Mouse (Mus musculus): ENCODE results near the gene Morn1. TPM values are rescaled to one million over a fixed set of nuclear protein-coding genes. Genes with fewer than 3 reads are reported as not detected.
A peak's percentile ranks its signal among the peaks of the same experiment; 100 is the strongest.

Morn1 gene
- polyA plus RNA-seq, 1 experiment from 2014 or later = 6.3 TPM

GRCm38 (mm10) chr4:155143871-155144502 is 57.6 kb downstream of the Morn1 start:
- ATAC-seq (ENCODE audit: low read depth) = peak; percentile 84
- Histone ChIP-seq H3K4me1 (ENCODE audit: control insufficient read depth, insufficient read depth, low read length) (peaks cover 13% of the 10 kb centered on the region), H3K4me2 (ENCODE audit: low read depth, low read length) (no peak overlapping the region), H3K27ac (ENCODE audit: low read depth, low read length) (peak overlapping the region; percentile 67), H3K9ac (replicated peaks; ENCODE audit: low read depth, low read length) (peak overlapping the region; percentile 26; the same call in 1 of the 2 replicates), H3K36me3 (ENCODE audit: control insufficient read depth, insufficient read depth, low read length) (no peaks in the 10 kb centered on the region), H3K27me3 (ENCODE audit: control insufficient read depth, insufficient read depth, low read length) (no peaks in the 10 kb centered on the region), H3K4me3 (ENCODE audit: low read depth, low read length) (no peak overlapping the region), H3K9me3 (ENCODE audit: control insufficient read depth, low read length) (no peaks in the 10 kb centered on the region)
- 22% methylated on average over 11 of the region's 12 CpGs for WGBS

- H3K9ac ChIP-seq (replicated peaks; ENCODE audit: low read depth, low read length) = no peak overlapping the region
- ATAC-seq (ENCODE audit: low read depth) = no peak
Measured at GRCm38 (mm10) chr4:155144548-155145180, 58.3 kb downstream of the Morn1 start.

GRCm38 (mm10) chr4:155146107-155146823 is 59.9 kb downstream of the Morn1 start:
- 64% methylated on average over 14 of the region's 14 CpGs for WGBS
- no peak overlapping the region for H3K27ac ChIP-seq (ENCODE audit: low read depth, low read length)
- H3K9ac ChIP-seq (replicated peaks; ENCODE audit: low read depth, low read length) = no peak overlapping the region
- no peak overlapping the region for H3K4me2 ChIP-seq (ENCODE audit: low read depth, low read length)
- peaks cover 23% of the 10 kb centered on the region for H3K4me1 ChIP-seq (ENCODE audit: control insufficient read depth, insufficient read depth, low read length)
- no peak overlapping the region for H3K4me3 ChIP-seq (ENCODE audit: low read depth, low read length)
- ATAC-seq (ENCODE audit: low read depth) = no peak
- no peaks in the 10 kb centered on the region for H3K36me3 ChIP-seq (ENCODE audit: control insufficient read depth, insufficient read depth, low read length)
- H3K27me3 ChIP-seq (ENCODE audit: control insufficient read depth, insufficient read depth, low read length) = no peaks in the 10 kb centered on the region
- no peaks in the 10 kb centered on the region for H3K9me3 ChIP-seq (ENCODE audit: control insufficient read depth, low read length)

More at GRCm38 (mm10) chr4:155144548-155145180, 58.3 kb downstream of the Morn1 start:
- Histone ChIP-seq H3K4me2 (ENCODE audit: low read depth, low read length) (no peak overlapping the region), H3K4me1 (ENCODE audit: control insufficient read depth, insufficient read depth, low read length) (peaks cover 13% of the 10 kb centered on the region), H3K36me3 (ENCODE audit: control insufficient read depth, insufficient read depth, low read length) (no peaks in the 10 kb centered on the region), H3K27me3 (ENCODE audit: control insufficient read depth, insufficient read depth, low read length) (no peaks in the 10 kb centered on the region), H3K27ac (ENCODE audit: low read depth, low read length) (peak overlapping the region; percentile 34; the same call in 1 of the 2 replicates), H3K4me3 (ENCODE audit: low read depth, low read length) (no peak overlapping the region), H3K9me3 (ENCODE audit: control insufficient read depth, low read length) (no peaks in the 10 kb centered on the region)
- WGBS = 42% methylated on average over 4 of the region's 4 CpGs

- no peak for ATAC-seq (ENCODE audit: low read depth)
Measured at GRCm38 (mm10) chr4:155148453-155148852, 62.1 kb downstream of the Morn1 start.

GRCm38 (mm10) chr4:155148910-155149698 is 62.7 kb downstream of the Morn1 start:
- Histone ChIP-seq H3K4me3 (ENCODE audit: low read depth, low read length) (no peak overlapping the region), H3K9ac (replicated peaks; ENCODE audit: low read depth, low read length) (no peak overlapping the region), H3K4me1 (ENCODE audit: control insufficient read depth, insufficient read depth, low read length) (peaks cover 18% of the 10 kb centered on the region), H3K27ac (ENCODE audit: low read depth, low read length) (no peak overlapping the region), H3K27me3 (ENCODE audit: control insufficient read depth, insufficient read depth, low read length) (no peaks in the 10 kb centered on the region), H3K9me3 (ENCODE audit: control insufficient read depth, low read length) (no peaks in the 10 kb centered on the region), H3K4me2 (ENCODE audit: low read depth, low read length) (no peak overlapping the region), H3K36me3 (ENCODE audit: control insufficient read depth, insufficient read depth, low read length) (no peaks in the 10 kb centered on the region)
- no peak for ATAC-seq (ENCODE audit: low read depth)
- WGBS = 79% methylated on average over 8 of the region's 8 CpGs

More at GRCm38 (mm10) chr4:155148453-155148852, 62.1 kb downstream of the Morn1 start:
- H3K36me3 ChIP-seq (ENCODE audit: control insufficient read depth, insufficient read depth, low read length) = no peaks in the 10 kb centered on the region
- H3K4me1 ChIP-seq (ENCODE audit: control insufficient read depth, insufficient read depth, low read length) = peaks cover 23% of the 10 kb centered on the region
- no peak overlapping the region for H3K4me2 ChIP-seq (ENCODE audit: low read depth, low read length)
- H3K27me3 ChIP-seq (ENCODE audit: control insufficient read depth, insufficient read depth, low read length) = no peaks in the 10 kb centered on the region
- no peak overlapping the region for H3K4me3 ChIP-seq (ENCODE audit: low read depth, low read length)
- WGBS = 95% methylated on average over 4 of the region's 4 CpGs
- no peak overlapping the region for H3K9ac ChIP-seq (replicated peaks; ENCODE audit: low read depth, low read length)
- no peak overlapping the region for H3K27ac ChIP-seq (ENCODE audit: low read depth, low read length)
- no peaks in the 10 kb centered on the region for H3K9me3 ChIP-seq (ENCODE audit: control insufficient read depth, low read length)

- peaks cover 10% of the 10 kb centered on the region for H3K4me1 ChIP-seq (ENCODE audit: control insufficient read depth, insufficient read depth, low read length)
- H3K4me3 ChIP-seq (ENCODE audit: low read depth, low read length) = no peak overlapping the region
- peak overlapping the region; percentile 80; the same call in 1 of the 2 replicates for H3K4me2 ChIP-seq (ENCODE audit: low read depth, low read length)
- WGBS = 70% methylated on average over 6 of the region's 6 CpGs
- H3K36me3 ChIP-seq (ENCODE audit: control insufficient read depth, insufficient read depth, low read length) = peaks cover under 1% of the 10 kb centered on the region; the same call in 1 of the 2 replicates
- no peak for ATAC-seq (ENCODE audit: low read depth)
- no peak overlapping the region; the same call in 1 of the 2 replicates for H3K9ac ChIP-seq (replicated peaks; ENCODE audit: low read depth, low read length)
- no peaks in the 10 kb centered on the region for H3K9me3 ChIP-seq (ENCODE audit: control insufficient read depth, low read length)
- H3K27me3 ChIP-seq (ENCODE audit: control insufficient read depth, insufficient read depth, low read length) = no peaks in the 10 kb centered on the region
- H3K27ac ChIP-seq (ENCODE audit: low read depth, low read length) = no peak overlapping the region
Measured at GRCm38 (mm10) chr4:155149941-155150275, 63.5 kb downstream of the Morn1 start.

- Histone ChIP-seq H3K27ac (ENCODE audit: low read depth, low read length) (peak overlapping the region; percentile 44), H3K9ac (replicated peaks; ENCODE audit: low read depth, low read length) (peak overlapping the region; percentile 63), H3K36me3 (ENCODE audit: control insufficient read depth, insufficient read depth, low read length) (peaks cover 6% of the 10 kb centered on the region; the same call in 1 of the 2 replicates), H3K4me1 (ENCODE audit: control insufficient read depth, insufficient read depth, low read length) (peaks cover 10% of the 10 kb centered on the region), H3K9me3 (ENCODE audit: control insufficient read depth, low read length) (no peaks in the 10 kb centered on the region), H3K27me3 (ENCODE audit: control insufficient read depth, insufficient read depth, low read length) (no peaks in the 10 kb centered on the region), H3K4me2 (ENCODE audit: low read depth, low read length) (peak overlapping the region; percentile 80), H3K4me3 (ENCODE audit: low read depth, low read length) (peak overlapping the region; percentile 36)
- WGBS = 8% methylated on average over 70 of the region's 73 CpGs
- peak; percentile 82 for ATAC-seq (ENCODE audit: low read depth)
Measured at GRCm38 (mm10) chr4:155150276-155151113, 64.1 kb downstream of the Morn1 start.

GRCm38 (mm10) chr4:155151221-155151788 is 64.9 kb downstream of the Morn1 start:
- peak overlapping the region; percentile 44; the same call in 1 of the 2 replicates for H3K27ac ChIP-seq (ENCODE audit: low read depth, low read length)
- H3K4me3 ChIP-seq (ENCODE audit: low read depth, low read length) = peak overlapping the region; percentile 36; the same call in 1 of the 2 replicates
- H3K9me3 ChIP-seq (ENCODE audit: control insufficient read depth, low read length) = no peaks in the 10 kb centered on the region
- H3K4me1 ChIP-seq (ENCODE audit: control insufficient read depth, insufficient read depth, low read length) = peaks cover 10% of the 10 kb centered on the region
- H3K27me3 ChIP-seq (ENCODE audit: control insufficient read depth, insufficient read depth, low read length) = no peaks in the 10 kb centered on the region
- peak overlapping the region; percentile 80 for H3K4me2 ChIP-seq (ENCODE audit: low read depth, low read length)
- peaks cover 15% of the 10 kb centered on the region; the same call in 1 of the 2 replicates for H3K36me3 ChIP-seq (ENCODE audit: control insufficient read depth, insufficient read depth, low read length)
- no peak for ATAC-seq (ENCODE audit: low read depth)
- WGBS = 45% methylated on average over 12 of the region's 12 CpGs
- peak overlapping the region; percentile 63; the same call in 1 of the 2 replicates for H3K9ac ChIP-seq (replicated peaks; ENCODE audit: low read depth, low read length)
